Mouse (Mus musculus) limb, embryonic 14.5 days (tissue): ENCODE measurements around the gene Wdr82. TPM values are rescaled to one million over a fixed set of nuclear protein-coding genes. Genes with fewer than 3 reads are reported as not detected.

ENCODE experiments used
- ATAC-seq: fragments of 200-750 bp; cut with Nextera tagmentation; 2 replicates; pipeline ENCODE4 v1.8.0; 2017; ENCODE audit warnings: low read depth, moderate number of reproducible peaks, moderate TSS enrichment; ENCODE audit not compliant: low FRiP score
- DNase-seq: peaks from one replicate; pipeline ENCODE4 v3.0.0-alpha.2; 2015; ENCODE audit warnings: low spot score
- H3K27ac ChIP-seq: fragments of 300-500 bp; sonication (generic); replicated peaks from 2 replicates; pipeline ENCODE4 v1.5.1; 2014; ENCODE audit warnings: low read depth, mild to moderate bottlenecking, low read length, moderate library complexity, mixed read lengths
- H3K27me3 ChIP-seq: fragments of 300-500 bp; sonication (generic); 2 replicates; pipeline ENCODE4 v1.6.1; 2014; ENCODE audit warnings: low read length, mixed read lengths; ENCODE audit not compliant: control insufficient read depth, insufficient read depth
- H3K36me3 ChIP-seq: fragments of 300-500 bp; sonication (generic); 2 replicates; pipeline ENCODE4 v1.6.1; 2014; ENCODE audit warnings: mild to moderate bottlenecking, low read length, moderate library complexity, mixed read lengths; ENCODE audit not compliant: control insufficient read depth, insufficient read depth
- H3K4me1 ChIP-seq: fragments of 300-500 bp; sonication (generic); 2 replicates; pipeline ENCODE4 v1.6.1; 2014; ENCODE audit warnings: antibody characterized with exemption, low read length, mixed read lengths; ENCODE audit not compliant: control insufficient read depth, insufficient read depth
- H3K4me2 ChIP-seq: fragments of 300-500 bp; sonication (generic); replicated peaks from 2 replicates; pipeline ENCODE4 v1.6.1; 2014; ENCODE audit warnings: low read depth, mild to moderate bottlenecking, low read length, moderate library complexity; ENCODE audit not compliant: severe bottlenecking
- H3K4me3 ChIP-seq: fragments of 300-500 bp; sonication (generic); replicated peaks from 2 replicates; pipeline ENCODE4 v1.5.1; 2014; ENCODE audit warnings: low read length
- H3K9ac ChIP-seq: fragments of 300-500 bp; sonication (generic); 2 replicates; pipeline ENCODE4 v1.6.1; 2014; ENCODE audit warnings: mild to moderate bottlenecking, low read depth, low read length, moderate library complexity; ENCODE audit not compliant: severe bottlenecking
- H3K9me3 ChIP-seq: fragments of 300-500 bp; sonication (generic); 2 replicates; pipeline ENCODE4 v1.6.1; 2016; ENCODE audit warnings: low read length; ENCODE audit not compliant: control insufficient read depth
- POLR2A ChIP-seq: fragments of 200-500 bp; IDR thresholded peaks from 2 replicates; pipeline ENCODE4 v1.8.0; 2012; ENCODE audit warnings: inconsistent platforms, mild to moderate bottlenecking, moderate library complexity, borderline replicate concordance; ENCODE audit not compliant: insufficient read depth, insufficient read length; ENCODE audit errors: extremely low read depth
- WGBS: fragments of 180-500 bp; shearing (Covaris S2); extraction: QIAGEN DNeasy Blood & Tissue Kit; methylation state at CpG from one replicate; pipeline ENCODE4 v1.1.7; 2014; 5-methylcytosine and 5-hydroxymethylcytosine counted together
- microRNA counts: library from miRNA; unstranded; fragments of <30 nt; microRNA quantifications from one replicate; lab custom pipeline; 2016
- microRNA-seq: library from miRNA; unstranded; fragments of <30 nt; microRNA quantifications from one replicate; pipeline ENCODE4, GENCODE M21; 2016
- polyA plus RNA-seq, 2 experiments: library from polyadenylated mRNA; depleted of rRNA in 1 of 2; stranded (reverse) in 1 of 2; unstranded in 1 of 2; fragments of >200 nt; fragmentation: Nextera tagmentation in 1 of 2; extraction: Ambion mirVana in 1 of 2; gene quantifications; 2 replicates each; pipeline versions ENCODE4 v1.2.1 to v1.2.3; 2012 to 2014

Gene Wdr82
- polyA plus RNA-seq, 2 experiments, result 30.2 to 104 TPM

- no peak overlapping the region for H3K9ac ChIP-seq
- DNase-seq (no peak), ATAC-seq (no peak)
- H3K27me3 ChIP-seq, result no peaks in the 10 kb centered on the region
- no peak overlapping the region for H3K4me2 ChIP-seq
- H3K9me3 ChIP-seq, result no peaks in the 10 kb centered on the region
- no peak overlapping the region for H3K27ac ChIP-seq
- 88% methylated on average over 3 of the region's 3 CpGs for WGBS
- H3K4me1 ChIP-seq, result no peaks in the 10 kb centered on the region
- no peak for TF ChIP-seq POLR2A
- no peak overlapping the region for H3K4me3 ChIP-seq
- peaks cover 94% of the 10 kb centered on the region for H3K36me3 ChIP-seq
Measured at GRCm38 (mm10) chr9:106236818-106237211, 66.1 kb downstream of the Wdr82 start.

GRCm38 (mm10) chr9:106237401-106237800, 66.7 kb downstream of the Wdr82 start:
- no peak overlapping the region for H3K9ac ChIP-seq
- H3K27ac ChIP-seq, result no peak overlapping the region
- H3K36me3 ChIP-seq, result peaks cover 99% of the 10 kb centered on the region
- no peak overlapping the region for H3K4me3 ChIP-seq
- TF ChIP-seq POLR2A, result no peak
- ATAC-seq (no peak), DNase-seq (no peak)
- WGBS, result 90% methylated on average over 8 of the region's 8 CpGs
- H3K9me3 ChIP-seq, result no peaks in the 10 kb centered on the region
- H3K4me1 ChIP-seq, result no peaks in the 10 kb centered on the region
- no peak overlapping the region for H3K4me2 ChIP-seq
- H3K27me3 ChIP-seq, result no peaks in the 10 kb centered on the region

- WGBS, result 94% methylated on average over 10 of the region's 10 CpGs
- peaks cover 99% of the 10 kb centered on the region for H3K36me3 ChIP-seq
- no peak for DNase-seq
Measured at GRCm38 (mm10) chr9:106237878-106238277, 67.2 kb downstream of the Wdr82 start.

More at GRCm38 (mm10) chr9:106237878-106238277, 67.2 kb downstream of the Wdr82 start:
- H3K27ac ChIP-seq, result no peak overlapping the region
- H3K9me3 ChIP-seq, result no peaks in the 10 kb centered on the region
- no peak overlapping the region for H3K9ac ChIP-seq
- no peaks in the 10 kb centered on the region for H3K4me1 ChIP-seq
- no peak overlapping the region for H3K4me2 ChIP-seq
- H3K27me3 ChIP-seq, result no peaks in the 10 kb centered on the region
- ATAC-seq, result no peak
- no peak for TF ChIP-seq POLR2A
- H3K4me3 ChIP-seq, result no peak overlapping the region

MicroRNAs within 50 kb of the gene (microRNA counts, 519-probe panel; counts per million panel counts)
- 5,193 counts per million, percentile 97 among the panel's probes with 10 or more counts for microRNA mmu-let-7g (lab: Ali Mortazavi, UCI)

Small RNAs within 50 kb of the gene (microRNA-seq; reads per million reads assigned to microRNA genes)
- gene Mir135a-1 (4.1 reads per million, percentile 11 among the genes with 10 or more reads in this experiment), gene Mirlet7g (41,051 reads per million, percentile 98 among the genes with 10 or more reads in this experiment)

Other genes with a start within 250 kb of the Wdr82 start
- gene Col6a5, start 210.3 kb upstream of the Wdr82 start, polyA plus RNA-seq (2012; rRNA removed), result 1.7 and 2.8 TPM in 2 replicates
- 0.58 and 1.1 TPM in 2 replicates for gene Col6a5, start 210.3 kb upstream of the Wdr82 start, polyA plus RNA-seq (2014; fragmentation: Nextera tagmentation; extraction: Ambion mirVana)
- 0.53 and 0.59 TPM in 2 replicates for gene Col6a4, start 74.1 kb upstream of the Wdr82 start, polyA plus RNA-seq (2012; rRNA removed)
- gene Col6a4, start 74.1 kb upstream of the Wdr82 start, polyA plus RNA-seq (2014; fragmentation: Nextera tagmentation; extraction: Ambion mirVana), result 0.12 and 0.21 TPM in 2 replicates
- 3.5 and 4.9 TPM in 2 replicates for gene Glyctk, start 12.8 kb upstream of the Wdr82 start, polyA plus RNA-seq (2012; rRNA removed)
- 2.5 and 2.6 TPM in 2 replicates for gene Glyctk, start 12.8 kb upstream of the Wdr82 start, polyA plus RNA-seq (2014; fragmentation: Nextera tagmentation; extraction: Ambion mirVana)
- 87.0 and 93.5 TPM in 2 replicates for gene Ppm1m, start 28.8 kb downstream of the Wdr82 start, polyA plus RNA-seq (2012; rRNA removed)
- 39.2 and 48.3 TPM in 2 replicates for gene Ppm1m, start 28.8 kb downstream of the Wdr82 start, polyA plus RNA-seq (2014; fragmentation: Nextera tagmentation; extraction: Ambion mirVana)
- 69.2 and 76.3 TPM in 2 replicates for gene Twf2, start 32.2 kb downstream of the Wdr82 start, polyA plus RNA-seq (2012; rRNA removed)
- gene Twf2, start 32.2 kb downstream of the Wdr82 start, polyA plus RNA-seq (2014; fragmentation: Nextera tagmentation; extraction: Ambion mirVana), result 62.4 and 65.6 TPM in 2 replicates
- gene Tlr9, start 51.7 kb downstream of the Wdr82 start, polyA plus RNA-seq (2012; rRNA removed), result 0.96 and 0.99 TPM in 2 replicates
- 0.08 and 0.11 TPM in 2 replicates for gene Tlr9, start 51.7 kb downstream of the Wdr82 start, polyA plus RNA-seq (2014; fragmentation: Nextera tagmentation; extraction: Ambion mirVana)
- 83.3 and 97.2 TPM in 2 replicates for gene Alas1, start 77.7 kb downstream of the Wdr82 start, polyA plus RNA-seq (2012; rRNA removed)
- 89.3 and 95.4 TPM in 2 replicates for gene Alas1, start 77.7 kb downstream of the Wdr82 start, polyA plus RNA-seq (2014; fragmentation: Nextera tagmentation; extraction: Ambion mirVana)
- 20.1 and 25.9 TPM in 2 replicates for gene Poc1a, start 110.1 kb downstream of the Wdr82 start, polyA plus RNA-seq (2012; rRNA removed)
- gene Poc1a, start 110.1 kb downstream of the Wdr82 start, polyA plus RNA-seq (2014; fragmentation: Nextera tagmentation; extraction: Ambion mirVana), result 17.4 and 20.2 TPM in 2 replicates
- gene Dusp7, start 197.7 kb downstream of the Wdr82 start, polyA plus RNA-seq (2012; rRNA removed), result 130 and 180 TPM in 2 replicates
- 73.0 and 84.1 TPM in 2 replicates for gene Dusp7, start 197.7 kb downstream of the Wdr82 start, polyA plus RNA-seq (2014; fragmentation: Nextera tagmentation; extraction: Ambion mirVana)